Mouse (Mus musculus) hindbrain, embryonic 15.5 days (tissue): Measurements from ENCODE around the gene Rnaseh2a. TPM values are rescaled to one million over a fixed set of nuclear protein-coding genes. Genes with fewer than 3 reads are reported as not detected.

Experiments used
- ATAC-seq: fragments of 200-750 bp; cut with Nextera tagmentation; 2 replicates; pipeline ENCODE4 v1.8.0; 2017; ENCODE audit warnings: low read depth, moderate number of reproducible peaks, moderate TSS enrichment; ENCODE audit not compliant: low FRiP score
- H3K27ac ChIP-seq: fragments of 300-500 bp; sonication (generic); replicated peaks from 2 replicates; pipeline ENCODE4 v1.5.1; 2015; ENCODE audit warnings: mild to moderate bottlenecking, inconsistent platforms
- H3K27me3 ChIP-seq: fragments of 300-500 bp; sonication (generic); 2 replicates; pipeline ENCODE4 v1.6.1; 2015; ENCODE audit warnings: control low read depth, inconsistent platforms
- H3K36me3 ChIP-seq: fragments of 300-500 bp; sonication (generic); 2 replicates; pipeline ENCODE4 v1.6.1; 2015; ENCODE audit warnings: control low read depth, inconsistent platforms
- H3K4me1 ChIP-seq: fragments of 300-500 bp; sonication (generic); replicated peaks from 2 replicates; pipeline ENCODE4 v1.6.1; 2015; ENCODE audit warnings: control low read depth, inconsistent platforms
- H3K4me2 ChIP-seq: fragments of 300-500 bp; sonication (generic); 2 replicates; pipeline ENCODE4 v1.6.1; 2015; ENCODE audit warnings: moderate library complexity, mild to moderate bottlenecking, inconsistent platforms
- H3K4me3 ChIP-seq: fragments of 300-500 bp; sonication (generic); 2 replicates; pipeline ENCODE4 v1.5.1; 2015; ENCODE audit warnings: mild to moderate bottlenecking, inconsistent platforms
- H3K9ac ChIP-seq: fragments of 300-500 bp; sonication (generic); 2 replicates; pipeline ENCODE4 v1.6.1; 2015; ENCODE audit warnings: inconsistent platforms
- H3K9me3 ChIP-seq: fragments of 300-500 bp; sonication (generic); 2 replicates; pipeline ENCODE4 v1.6.1; 2016; ENCODE audit warnings: control low read depth, inconsistent platforms
- WGBS: fragments of 180-500 bp; shearing (Covaris S2); methylation state at CpG from one replicate; pipeline ENCODE4 v1.1.7; 2015; 5-methylcytosine and 5-hydroxymethylcytosine counted together
- microRNA-seq: library from miRNA; unstranded; fragments of <30 nt; microRNA quantifications from one replicate; pipeline ENCODE4, GENCODE M21; 2016
- polyA plus RNA-seq: library from polyadenylated mRNA; unstranded; fragments of >200 nt; fragmentation: Nextera tagmentation; extraction: Ambion mirVana; gene quantifications from 2 replicates; pipeline ENCODE4 v1.2.1, GENCODE M21; 2015

The Rnaseh2a gene
- polyA plus RNA-seq, 1 experiment from 2014 or later = 59.8 TPM

GRCm38 (mm10) chr8:84907037-84907436, 62.5 kb downstream of the Rnaseh2a start:
- H3K4me2 ChIP-seq = no peak overlapping the region
- no peak overlapping the region for H3K4me3 ChIP-seq
- no peak overlapping the region for H3K27ac ChIP-seq
- no peak overlapping the region for H3K9ac ChIP-seq
- no peak for ATAC-seq
- no peaks in the 10 kb centered on the region for H3K9me3 ChIP-seq
- peaks cover 22% of the 10 kb centered on the region for H3K4me1 ChIP-seq
- 0 out of 2 replicates have a peak, but pooled peaks cover 11% of the 10 kb centered on the region for H3K27me3 ChIP-seq
- H3K36me3 ChIP-seq = peaks cover 19% of the 10 kb centered on the region
- WGBS = 93% methylated on average over 9 of the region's 9 CpGs

Small RNAs within 50 kb of the gene (microRNA-seq; reads per million reads assigned to microRNA genes)
- gene Gm24197 = not detected

Other genes starting within 250 kb of the Rnaseh2a start
- 1.2 and 1.7 TPM in 2 replicates for gene G430095P16Rik, start 246.8 kb downstream of the Rnaseh2a start, polyA plus RNA-seq
- 71.2 and 87.6 TPM in 2 replicates for gene Nfix, start 169.4 kb downstream of the Rnaseh2a start, polyA plus RNA-seq
- 14.0 and 15.1 TPM in 2 replicates for gene Dand5, start 146.9 kb downstream of the Rnaseh2a start, polyA plus RNA-seq
- gene Gadd45gip1, start 138.2 kb downstream of the Rnaseh2a start, polyA plus RNA-seq = 39.7 and 40.6 TPM in 2 replicates
- 79.1 and 85.9 TPM in 2 replicates for gene Rad23a, start 129.1 kb downstream of the Rnaseh2a start, polyA plus RNA-seq
- gene Calr, start 122.8 kb downstream of the Rnaseh2a start, polyA plus RNA-seq = 700 and 710 TPM in 2 replicates
- gene Farsa, start 112.8 kb downstream of the Rnaseh2a start, polyA plus RNA-seq = 108 and 112 TPM in 2 replicates
- 33.7 and 37.3 TPM in 2 replicates for gene Syce2, start 97.7 kb downstream of the Rnaseh2a start, polyA plus RNA-seq
- 36.4 and 40.3 TPM in 2 replicates for gene Gcdh, start 75.8 kb downstream of the Rnaseh2a start, polyA plus RNA-seq
- gene Klf1, start 67.8 kb downstream of the Rnaseh2a start, polyA plus RNA-seq = 0.64 TPM in 2 replicates
- gene Dnase2a, start 61.2 kb downstream of the Rnaseh2a start, polyA plus RNA-seq = 5.7 and 7.3 TPM in 2 replicates
- gene Mast1, start 32.4 kb downstream of the Rnaseh2a start, polyA plus RNA-seq = 72.4 and 81.1 TPM in 2 replicates
- 2.8 and 3.5 TPM in 2 replicates for gene Rtbdn, start 22.8 kb downstream of the Rnaseh2a start, polyA plus RNA-seq
- not detected in 2 replicates for gene Gm49661, start 334 bp downstream of the Rnaseh2a start, polyA plus RNA-seq
- gene Prdx2, start 180 bp downstream of the Rnaseh2a start, polyA plus RNA-seq = 1,124 and 1,185 TPM in 2 replicates
- 6.3 and 6.8 TPM in 2 replicates for gene Junb, start 9.0 kb upstream of the Rnaseh2a start, polyA plus RNA-seq
- gene Hook2, start 20.8 kb upstream of the Rnaseh2a start, polyA plus RNA-seq = 34.0 and 37.3 TPM in 2 replicates
- gene Best2, start 44.8 kb upstream of the Rnaseh2a start, polyA plus RNA-seq = 0.08 TPM in 1 of 2 replicates, not detected in the other
- 148 and 159 TPM in 2 replicates for gene Asna1, start 55.5 kb upstream of the Rnaseh2a start, polyA plus RNA-seq
- gene Trir, start 57.1 kb upstream of the Rnaseh2a start, polyA plus RNA-seq = 123 and 132 TPM in 2 replicates
- gene Tnpo2, start 67.1 kb upstream of the Rnaseh2a start, polyA plus RNA-seq = 56.8 and 63.7 TPM in 2 replicates
- gene Fbxw9, start 90.3 kb upstream of the Rnaseh2a start, polyA plus RNA-seq = 72.0 and 76.1 TPM in 2 replicates
- gene Gm5741, start 98.2 kb upstream of the Rnaseh2a start, polyA plus RNA-seq = 0.99 and 1.0 TPM in 2 replicates
- 103 and 111 TPM in 2 replicates for gene Dhps, start 102.0 kb upstream of the Rnaseh2a start, polyA plus RNA-seq
- gene Wdr83os, start 111.0 kb upstream of the Rnaseh2a start, polyA plus RNA-seq = 117 and 119 TPM in 2 replicates
- 47.2 and 53.0 TPM in 2 replicates for gene Wdr83, start 111.5 kb upstream of the Rnaseh2a start, polyA plus RNA-seq
- 20.9 and 22.5 TPM in 2 replicates for gene Man2b1, start 113.5 kb upstream of the Rnaseh2a start, polyA plus RNA-seq
- 3.9 and 4.6 TPM in 2 replicates for gene Zfp791, start 153.3 kb upstream of the Rnaseh2a start, polyA plus RNA-seq
- gene Cks1brt, start 182.2 kb upstream of the Rnaseh2a start, polyA plus RNA-seq = not detected in 2 replicates